Mouse (Mus musculus) lung, postnatal 0 days (tissue): ENCODE measurements around the gene Ercc8.

ENCODE experiments used
- CTCF ChIP-seq: IDR thresholded peaks from 2 replicates; pipeline ENCODE4 v1.5.1; 2016; ENCODE audit warnings: antibody characterized with exemption, mild to moderate bottlenecking
- EP300 ChIP-seq: IDR thresholded peaks from 2 replicates; pipeline ENCODE4 v1.6.1; 2016; ENCODE audit warnings: antibody characterized with exemption, mild to moderate bottlenecking, control low read depth

- TF ChIP-seq EP300 (no peak), CTCF (no peak)
Measured at GRCm38 (mm10) chr13:108163912-108164311, 5.4 kb downstream of the Ercc8 start.
